Mouse (Mus musculus): ENCODE results near the gene Trpm2. TPM values are rescaled to one million over a fixed set of nuclear protein-coding genes. Genes with fewer than 3 reads are reported as not detected.
A peak's percentile ranks its signal among the peaks of the same experiment; 100 is the strongest.

Trpm2 gene
- polyA plus RNA-seq, 1 experiment from 2014 or later = 0.19 TPM

- ATAC-seq (ENCODE audit: insufficient number of reproducible peaks, low FRiP score) = peak; percentile 96
- peaks cover 11% of the 10 kb centered on the region; the same call in 1 of the 2 replicates for H3K36me3 ChIP-seq
These were observed 8.3 kb upstream of the Trpm2 start, which contains the start of gene 1810043G02Rik for GRCm38 (mm10) chr10:77978351-77979350. Gene 1810043G02Rik, plus strand, starts transcription at chr10:77978524.

GRCm38 (mm10) chr10:77976458-77977150, 6.2 kb upstream of the Trpm2 start:
- Histone ChIP-seq H3K4me3 (no peak overlapping the region), H3K9ac (no peak overlapping the region), H3K4me1 (replicated peaks) (peaks cover 11% of the 10 kb centered on the region), H3K9me3 (replicated peaks) (no peaks in the 10 kb centered on the region), H3K36me3 (peaks cover 7% of the 10 kb centered on the region; the same call in 1 of the 2 replicates), H3K27ac (ENCODE audit: poor library complexity, severe bottlenecking) (no peak overlapping the region), H3K4me2 (no peak overlapping the region), H3K27me3 (replicated peaks) (no peaks in the 10 kb centered on the region)
- ATAC-seq (ENCODE audit: insufficient number of reproducible peaks, low FRiP score) = no peak
- 64% methylated on average over 8 of the region's 8 CpGs for WGBS

More at GRCm38 (mm10) chr10:77978351-77979350, 8.3 kb upstream of the Trpm2 start, which contains the start of gene 1810043G02Rik:
- no peaks in the 10 kb centered on the region for H3K9me3 ChIP-seq (replicated peaks)
- H3K9ac ChIP-seq = peak within 1 kb of the TSS; percentile 79
- WGBS = 1% methylated on average over 57 of the region's 57 CpGs
- peaks cover 13% of the 10 kb centered on the region for H3K4me1 ChIP-seq (replicated peaks)
- no peaks in the 10 kb centered on the region for H3K27me3 ChIP-seq (replicated peaks)
- H3K4me3 ChIP-seq = peak within 1 kb of the TSS; percentile 72
- no peak within 1 kb of the TSS for H3K27ac ChIP-seq (ENCODE audit: poor library complexity, severe bottlenecking)
- peak within 1 kb of the TSS; percentile 83 for H3K4me2 ChIP-seq

- Histone ChIP-seq H3K27ac (ENCODE audit: poor library complexity, severe bottlenecking) (no peak overlapping the region), H3K9me3 (replicated peaks) (no peaks in the 10 kb centered on the region), H3K4me1 (replicated peaks) (peaks cover 11% of the 10 kb centered on the region), H3K4me3 (no peak overlapping the region), H3K36me3 (peaks cover 2% of the 10 kb centered on the region; the same call in 1 of the 2 replicates), H3K4me2 (no peak overlapping the region), H3K9ac (no peak overlapping the region), H3K27me3 (replicated peaks) (peaks cover 5% of the 10 kb centered on the region)
- ATAC-seq (ENCODE audit: insufficient number of reproducible peaks, low FRiP score) = no peak
- 4% methylated on average over 4 of the region's 4 CpGs for WGBS
These were observed 5.3 kb upstream of the Trpm2 start for GRCm38 (mm10) chr10:77975653-77976052.

- ATAC-seq (ENCODE audit: insufficient number of reproducible peaks, low FRiP score) = no peak
- no peaks in the 10 kb centered on the region for H3K9me3 ChIP-seq (replicated peaks)
- H3K36me3 ChIP-seq = no peaks in the 10 kb centered on the region
- H3K27me3 ChIP-seq (replicated peaks) = peaks cover 14% of the 10 kb centered on the region
- H3K4me1 ChIP-seq (replicated peaks) = peaks cover 11% of the 10 kb centered on the region
- no peak overlapping the region for H3K4me2 ChIP-seq
- H3K27ac ChIP-seq (ENCODE audit: poor library complexity, severe bottlenecking) = no peak overlapping the region
- H3K4me3 ChIP-seq = no peak overlapping the region
- H3K9ac ChIP-seq = no peak overlapping the region
- 51% methylated on average over 5 of the region's 5 CpGs for WGBS
These were observed 4.4 kb upstream of the Trpm2 start for GRCm38 (mm10) chr10:77974811-77975210.

GRCm38 (mm10) chr10:77974323-77974722, 4.0 kb upstream of the Trpm2 start:
- ATAC-seq (ENCODE audit: insufficient number of reproducible peaks, low FRiP score) = no peak
- no peak overlapping the region for H3K9ac ChIP-seq
- no peaks in the 10 kb centered on the region for H3K9me3 ChIP-seq (replicated peaks)
- peaks cover 19% of the 10 kb centered on the region for H3K27me3 ChIP-seq (replicated peaks)
- H3K27ac ChIP-seq (ENCODE audit: poor library complexity, severe bottlenecking) = no peak overlapping the region
- no peak overlapping the region for H3K4me2 ChIP-seq
- H3K36me3 ChIP-seq = no peaks in the 10 kb centered on the region
- H3K4me3 ChIP-seq = no peak overlapping the region
- 74% methylated on average over 5 of the region's 5 CpGs for WGBS
- peaks cover 15% of the 10 kb centered on the region for H3K4me1 ChIP-seq (replicated peaks)

- ATAC-seq (ENCODE audit: insufficient number of reproducible peaks, low FRiP score) = no peak
- 58% methylated on average over 17 of the region's 17 CpGs for WGBS
- Histone ChIP-seq H3K4me3 (no peak overlapping the region), H3K27ac (ENCODE audit: poor library complexity, severe bottlenecking) (no peak overlapping the region), H3K27me3 (replicated peaks) (peaks cover 40% of the 10 kb centered on the region), H3K4me2 (no peak overlapping the region), H3K4me1 (replicated peaks) (peaks cover 8% of the 10 kb centered on the region), H3K36me3 (no peaks in the 10 kb centered on the region), H3K9ac (no peak overlapping the region), H3K9me3 (replicated peaks) (no peaks in the 10 kb centered on the region)
These were observed 1.6 kb upstream of the Trpm2 start for GRCm38 (mm10) chr10:77971709-77972553.

GRCm38 (mm10) chr10:77971191-77971590, 828 bp upstream of the Trpm2 start:
- ATAC-seq (ENCODE audit: insufficient number of reproducible peaks, low FRiP score) = no peak
- Histone ChIP-seq H3K9ac (no peak overlapping the region), H3K9me3 (replicated peaks) (no peaks in the 10 kb centered on the region), H3K27ac (ENCODE audit: poor library complexity, severe bottlenecking) (no peak overlapping the region), H3K36me3 (no peaks in the 10 kb centered on the region), H3K27me3 (replicated peaks) (peaks cover 48% of the 10 kb centered on the region), H3K4me3 (no peak overlapping the region), H3K4me2 (no peak overlapping the region), H3K4me1 (replicated peaks) (peaks cover 8% of the 10 kb centered on the region)
- 78% methylated on average over 10 of the region's 10 CpGs for WGBS

- Histone ChIP-seq H3K4me3 (peak overlapping the region; percentile 23), H3K27me3 (replicated peaks) (peaks cover 59% of the 10 kb centered on the region), H3K36me3 (no peaks in the 10 kb centered on the region), H3K4me1 (replicated peaks) (peaks cover 8% of the 10 kb centered on the region), H3K9ac (no peak overlapping the region), H3K9me3 (replicated peaks) (no peaks in the 10 kb centered on the region), H3K27ac (ENCODE audit: poor library complexity, severe bottlenecking) (no peak overlapping the region), H3K4me2 (peak overlapping the region; percentile 59)
- WGBS = 13% methylated on average over 8 of the region's 8 CpGs
- no peak for ATAC-seq (ENCODE audit: insufficient number of reproducible peaks, low FRiP score)
These were observed 414 bp downstream of the Trpm2 start for GRCm38 (mm10) chr10:77969973-77970325.

- no peak for ATAC-seq (ENCODE audit: insufficient number of reproducible peaks, low FRiP score)
- 0 out of 2 replicates have a peak overlapping the region, but pooled peaks have one; percentile 16 for H3K9ac ChIP-seq
These were observed 940 bp downstream of the Trpm2 start for GRCm38 (mm10) chr10:77969274-77969972.

GRCm38 (mm10) chr10:77963971-77964370, 6.4 kb downstream of the Trpm2 start:
- no peak for ATAC-seq (ENCODE audit: insufficient number of reproducible peaks, low FRiP score)
- Histone ChIP-seq H3K9ac (no peak overlapping the region), H3K4me3 (no peak overlapping the region), H3K27ac (ENCODE audit: poor library complexity, severe bottlenecking) (no peak overlapping the region), H3K27me3 (replicated peaks) (peaks cover 37% of the 10 kb centered on the region), H3K4me2 (no peak overlapping the region), H3K4me1 (replicated peaks) (no peaks in the 10 kb centered on the region), H3K9me3 (replicated peaks) (no peaks in the 10 kb centered on the region), H3K36me3 (no peaks in the 10 kb centered on the region)
- WGBS = 80% methylated on average over 6 of the region's 6 CpGs

More at GRCm38 (mm10) chr10:77969274-77969972, 940 bp downstream of the Trpm2 start:
- Histone ChIP-seq H3K9me3 (replicated peaks) (no peaks in the 10 kb centered on the region), H3K4me2 (peak overlapping the region; percentile 59), H3K36me3 (no peaks in the 10 kb centered on the region), H3K4me3 (peak overlapping the region; percentile 23), H3K27ac (ENCODE audit: poor library complexity, severe bottlenecking) (no peak overlapping the region), H3K27me3 (replicated peaks) (peaks cover 59% of the 10 kb centered on the region), H3K4me1 (replicated peaks) (peaks cover 8% of the 10 kb centered on the region)
- WGBS = 6% methylated on average over 26 of the region's 26 CpGs
